Mouse (Mus musculus) right cerebral cortex, postnatal 10 days (tissue): ENCODE measurements around the gene E2f3.
A peak's percentile ranks its signal among the peaks of the same experiment; 100 is the strongest.

Experiments
- DNase-seq, 2 experiments: peaks; one replicate each; pipeline ENCODE4 v3.0.0; 2021; ENCODE audit warnings: low spot score in 2 of 2

E2f3 gene

DNA sequence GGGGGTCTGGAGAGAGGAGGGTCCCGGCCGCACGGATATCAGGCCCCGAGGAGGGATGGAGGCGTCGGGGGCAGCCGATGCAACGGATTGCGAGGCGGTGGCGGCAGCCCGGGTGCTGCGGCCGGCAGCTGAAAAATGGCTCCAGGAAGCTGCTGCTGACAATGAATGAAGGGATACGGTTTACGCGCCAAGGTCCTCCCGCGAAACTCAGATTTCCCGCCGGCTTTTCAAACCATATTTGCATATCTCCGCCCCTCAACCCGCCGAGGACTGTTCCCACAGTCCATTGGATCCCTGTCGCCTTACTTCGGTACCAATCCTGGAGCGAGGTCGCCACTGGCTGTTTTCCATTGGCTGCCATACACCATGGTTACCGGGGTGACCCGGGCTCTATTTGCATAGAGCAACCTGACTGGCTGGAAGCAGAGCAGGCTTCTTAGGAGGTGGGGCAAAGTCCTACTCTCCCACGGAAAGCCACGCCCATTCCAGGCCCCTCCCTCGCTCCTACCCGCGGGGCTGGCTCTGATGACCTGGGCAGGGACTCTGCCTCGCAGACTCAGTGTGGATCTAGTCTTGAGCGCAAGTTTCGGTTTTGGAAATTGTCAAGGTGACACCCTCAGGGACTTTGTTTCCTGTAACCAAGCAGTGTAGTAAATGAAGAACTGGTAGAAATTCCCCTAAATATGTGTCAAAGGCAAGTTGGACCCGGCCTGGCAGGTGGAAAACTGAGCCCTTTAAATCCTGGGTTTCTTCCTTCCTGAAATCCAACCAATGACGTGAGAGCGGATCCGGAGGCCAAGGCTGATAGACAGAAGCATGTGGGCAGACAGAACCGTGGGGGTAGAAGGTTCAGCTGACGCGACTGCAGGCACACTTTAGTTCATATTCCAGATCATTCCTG, at the start of gene E2f3:
TSS of gene E2f3 (minus strand) at position 209 of the 901 bp plus-strand sequence.
- DNase-seq = peak; percentile 99 to 100

DNA sequence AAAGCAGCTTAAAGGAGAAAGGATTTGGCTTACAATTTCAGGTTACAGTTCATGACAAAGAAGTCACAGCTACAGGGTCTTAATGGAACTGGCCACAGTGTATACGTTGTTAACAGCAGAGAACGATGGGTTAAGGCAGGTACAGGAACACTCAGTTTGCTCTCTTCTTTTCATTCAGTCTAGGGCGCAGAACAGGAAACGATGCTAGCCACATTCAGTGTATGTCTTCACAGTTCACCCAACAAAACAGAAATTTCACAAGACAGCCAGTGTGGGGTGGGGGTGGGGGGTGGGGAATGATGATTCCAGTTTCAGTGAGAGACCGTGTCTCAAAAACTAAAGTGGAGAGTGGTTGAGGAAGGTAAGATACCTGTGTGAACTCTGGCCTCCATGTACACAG, 48.7 kb upstream of the E2f3 start:
- DNase-seq = no peak

DNA sequence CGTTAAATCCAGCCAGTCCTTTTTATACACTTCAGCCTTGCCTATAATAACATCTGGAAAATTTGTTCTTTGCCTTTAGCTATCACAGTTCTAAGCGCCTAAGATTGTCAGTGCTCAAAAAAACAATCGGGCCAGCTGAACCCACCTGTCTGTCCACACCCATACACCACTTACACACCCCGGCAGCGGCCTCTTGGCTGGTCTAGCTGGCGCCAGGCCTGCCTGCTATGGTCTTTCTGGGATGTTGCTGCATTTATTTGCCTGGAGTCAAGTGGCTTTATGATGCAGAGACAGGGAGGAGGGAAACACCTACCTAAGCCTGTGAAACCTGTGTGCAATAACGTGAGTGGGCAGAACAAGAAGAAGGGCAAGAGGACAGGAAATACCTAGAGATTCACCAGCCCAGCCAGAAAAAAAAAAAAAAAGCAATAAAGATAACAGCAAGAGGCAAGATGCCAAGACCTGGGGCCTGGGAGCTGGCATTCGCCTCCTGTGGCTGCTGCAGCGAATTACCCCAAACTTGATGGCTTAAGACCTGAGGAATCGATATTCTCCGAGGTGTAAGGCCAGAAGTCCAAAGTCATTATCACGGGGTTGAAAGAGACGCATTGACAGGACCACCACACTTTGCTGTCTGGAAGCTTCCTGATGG, 45.9 kb upstream of the E2f3 start:
- DNase-seq = no peak

DNA sequence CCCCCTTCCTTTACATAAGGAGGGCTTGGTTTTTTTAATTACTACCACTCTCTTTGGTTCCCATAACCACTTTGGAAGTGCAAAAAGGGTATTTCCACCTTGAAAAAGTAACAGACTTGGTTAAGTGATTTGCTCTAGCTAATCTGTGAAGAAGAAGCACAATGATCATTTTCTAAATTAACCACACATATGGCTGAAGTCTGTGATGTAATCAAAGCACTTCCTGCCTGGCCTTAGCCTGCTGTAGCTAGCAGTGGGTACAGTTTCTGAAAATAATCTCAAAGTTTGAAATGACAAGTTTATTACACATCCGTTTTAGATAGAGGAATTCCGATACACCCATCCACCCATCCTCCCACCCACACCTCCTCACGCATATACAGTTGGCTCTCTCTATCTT, 42.0 kb upstream of the E2f3 start:
- no peak for DNase-seq

DNA sequence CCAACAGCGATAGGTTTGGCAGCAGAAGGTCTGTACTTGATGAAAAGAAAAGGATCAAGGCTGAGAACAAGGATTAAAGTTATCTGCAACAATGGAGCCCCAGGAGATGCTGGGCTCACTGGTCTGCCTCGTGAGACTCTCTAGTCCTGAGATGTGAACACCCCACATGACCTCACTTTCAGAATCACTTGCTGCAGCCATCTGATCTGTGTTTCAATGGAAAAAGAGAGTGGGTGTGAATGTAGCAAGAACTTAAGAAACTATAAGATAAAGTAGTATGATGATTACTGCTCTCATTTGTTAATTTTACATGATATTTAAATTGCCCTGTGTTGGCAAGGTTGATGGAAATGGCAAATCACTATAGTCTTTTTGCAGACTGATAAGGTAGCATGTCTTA, 36.6 kb upstream of the E2f3 start:
- DNase-seq = no peak

DNA sequence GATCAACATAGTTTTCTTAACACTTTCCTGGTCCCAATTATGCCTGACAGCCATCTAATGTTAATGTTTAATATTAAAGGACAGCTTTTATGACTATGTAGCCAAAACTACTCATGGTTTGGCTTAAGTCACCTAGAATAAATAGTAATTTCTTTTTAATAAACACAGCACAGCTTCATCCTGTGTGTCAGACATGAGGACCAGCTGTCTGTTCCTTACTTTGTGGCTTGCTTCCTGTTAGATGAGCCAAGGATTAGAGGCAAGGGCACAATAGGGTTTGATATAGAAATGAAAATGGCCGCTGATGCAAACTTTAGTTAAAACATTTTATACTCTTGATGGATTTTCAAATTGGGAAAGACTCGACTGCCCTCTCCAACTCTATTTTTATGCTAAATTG, 32.7 kb upstream of the E2f3 start:
- no peak for DNase-seq

DNA sequence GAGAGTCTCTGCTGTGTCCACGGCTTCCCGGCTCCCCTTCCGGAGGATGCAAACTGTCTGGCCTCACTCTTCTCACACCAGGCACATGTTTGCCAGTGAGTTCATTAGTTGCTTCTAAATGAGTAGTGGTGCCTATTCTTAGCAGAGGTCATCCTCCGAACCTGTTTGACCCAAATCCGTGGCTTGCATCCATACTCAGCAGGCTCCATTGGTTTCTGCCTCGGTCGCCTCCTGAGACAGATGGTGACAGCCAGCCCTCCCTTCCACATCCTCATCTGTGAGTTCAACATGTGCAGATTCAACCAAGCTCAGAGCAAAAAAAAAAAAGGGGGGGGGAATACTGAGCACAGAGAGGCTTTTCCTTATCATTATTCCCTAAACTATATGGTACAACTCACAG, 31.7 kb upstream of the E2f3 start:
- no peak for DNase-seq

DNA sequence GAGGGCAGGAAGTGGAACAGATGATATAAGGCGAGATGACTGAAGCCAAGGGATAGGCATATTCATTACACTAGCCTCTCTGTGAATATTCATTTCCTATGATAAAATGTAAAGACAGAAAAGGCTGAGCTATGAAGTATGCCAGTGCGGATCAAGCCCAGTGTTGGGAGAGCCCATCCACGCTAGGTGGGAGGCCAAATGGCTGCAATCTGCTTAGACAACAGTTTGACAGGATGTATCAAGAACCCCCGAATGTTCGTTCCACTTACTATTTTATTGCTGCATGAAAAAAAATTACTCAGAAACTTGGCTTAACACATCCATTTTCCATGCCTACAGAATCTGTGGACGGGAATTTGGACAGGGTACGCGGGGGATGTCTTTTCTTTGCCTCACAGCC, 28.7 kb upstream of the E2f3 start:
- DNase-seq = peak in 1 of 2 experiments; percentile 50

DNA sequence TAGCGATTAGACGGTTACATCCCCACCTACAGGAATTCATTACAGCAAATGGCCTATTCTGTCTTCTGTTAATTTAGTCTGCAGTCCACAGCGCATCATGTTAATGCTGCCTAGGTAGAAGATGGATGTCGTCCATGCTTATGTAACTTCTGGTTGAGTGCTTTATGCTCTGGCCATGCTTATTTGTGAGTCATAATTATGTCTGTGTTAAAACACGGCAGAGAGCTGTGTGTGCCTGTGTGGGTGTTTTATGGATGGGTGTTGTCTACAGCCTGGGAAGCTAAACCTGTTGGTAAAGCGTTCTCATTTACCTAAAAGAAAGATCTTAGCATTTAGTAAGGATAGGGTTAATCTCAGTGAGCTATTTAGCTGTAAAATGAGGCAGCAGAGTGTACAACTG, 26.4 kb upstream of the E2f3 start:
- no peak for DNase-seq

DNA sequence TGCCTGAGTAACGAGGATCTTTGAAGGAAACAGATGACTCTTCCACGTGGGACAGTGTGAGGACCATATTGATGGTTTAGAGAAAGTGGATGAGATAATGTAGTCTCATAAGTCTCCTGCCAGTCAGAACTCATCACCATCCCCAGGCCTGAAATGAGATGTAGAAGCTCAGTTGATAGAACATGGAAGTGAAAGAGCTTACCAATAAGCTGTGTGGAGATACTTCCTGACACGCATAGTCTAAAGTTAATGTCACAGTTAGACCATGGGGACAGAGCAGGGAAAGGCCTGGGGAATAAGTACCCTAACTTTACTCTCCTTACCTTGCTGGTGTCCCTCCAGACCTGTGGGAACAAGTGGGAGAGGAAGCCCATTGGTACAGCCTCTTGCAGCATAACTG, 22.9 kb upstream of the E2f3 start:
- no peak for DNase-seq

DNA sequence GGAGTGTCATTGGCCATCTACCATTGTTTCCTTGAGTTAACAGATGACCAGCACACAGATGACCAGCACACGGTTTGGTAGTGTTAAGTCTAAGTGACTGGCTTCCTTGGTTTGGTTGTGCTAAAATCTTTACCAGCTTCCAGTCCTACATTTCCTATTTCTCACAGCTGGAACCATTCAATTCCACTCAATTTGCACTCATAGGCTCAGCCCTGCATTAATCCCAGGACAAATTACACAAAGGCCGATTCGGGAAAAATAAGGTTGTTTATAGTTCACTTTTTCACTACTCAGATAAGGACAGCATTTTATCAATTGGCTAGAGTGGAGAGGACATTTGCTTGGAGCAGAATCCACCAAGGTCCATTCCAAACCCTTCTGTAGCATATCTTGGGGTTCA, 19.6 kb upstream of the E2f3 start:
- DNase-seq = no peak

DNA sequence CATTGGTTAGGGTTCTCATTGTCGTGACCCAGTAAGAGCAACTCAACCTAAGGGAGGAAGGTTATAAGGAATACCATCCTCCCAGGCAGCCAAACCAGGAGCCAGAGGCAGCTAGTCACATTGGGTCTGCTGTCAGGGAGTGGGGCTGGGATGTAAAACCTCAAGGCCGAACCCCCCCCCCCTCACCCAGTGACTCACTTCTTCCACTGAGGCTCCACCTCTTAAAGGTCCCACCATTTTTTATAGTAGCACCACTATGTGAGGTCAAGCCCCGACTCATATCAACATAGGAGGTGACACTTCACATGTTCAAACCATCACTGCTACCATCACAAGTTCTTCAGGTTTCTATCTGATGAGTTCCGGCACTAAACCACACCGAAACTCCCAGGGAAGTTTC, 19.0 kb upstream of the E2f3 start:
- no peak for DNase-seq

DNA sequence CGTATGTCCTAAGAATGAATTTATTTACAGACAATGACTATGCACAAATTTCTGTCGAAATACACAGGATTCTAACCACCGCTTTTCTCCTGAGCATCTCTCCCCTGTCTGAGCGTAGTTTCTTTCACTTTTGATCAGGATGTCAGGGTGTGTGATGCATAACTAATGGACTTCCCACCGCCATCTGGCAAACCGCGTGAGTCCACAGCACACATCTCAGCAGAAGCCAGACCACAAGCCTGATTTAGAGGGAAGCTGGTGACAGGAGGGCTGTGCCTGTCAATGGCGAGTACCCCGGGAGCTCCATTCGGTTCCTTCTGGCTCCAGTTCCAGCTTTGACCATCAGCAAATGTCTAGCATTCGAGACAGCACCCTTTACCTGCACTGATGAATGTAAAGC, 17.3 kb upstream of the E2f3 start:
- peak; percentile 30 to 39 for DNase-seq

DNA sequence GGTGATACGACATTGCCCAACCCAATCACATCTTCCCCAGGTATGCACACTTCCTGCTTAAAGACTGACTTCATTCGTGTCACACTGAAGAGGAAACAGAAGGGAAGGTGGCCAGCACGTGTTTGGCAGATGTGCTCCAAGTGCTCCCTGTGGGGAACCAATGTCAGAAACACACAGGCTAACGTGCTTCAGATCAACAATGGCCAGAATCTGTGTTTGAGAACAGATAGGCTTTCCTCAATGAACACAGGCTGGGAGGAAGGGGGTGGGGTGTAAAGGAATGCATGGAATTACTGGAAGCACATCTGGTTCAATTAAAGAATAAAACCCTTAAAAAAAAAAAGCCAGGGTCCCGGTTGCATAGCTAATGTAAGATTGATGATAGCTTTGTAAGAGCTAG, 15.2 kb upstream of the E2f3 start:
- no peak for DNase-seq

DNA sequence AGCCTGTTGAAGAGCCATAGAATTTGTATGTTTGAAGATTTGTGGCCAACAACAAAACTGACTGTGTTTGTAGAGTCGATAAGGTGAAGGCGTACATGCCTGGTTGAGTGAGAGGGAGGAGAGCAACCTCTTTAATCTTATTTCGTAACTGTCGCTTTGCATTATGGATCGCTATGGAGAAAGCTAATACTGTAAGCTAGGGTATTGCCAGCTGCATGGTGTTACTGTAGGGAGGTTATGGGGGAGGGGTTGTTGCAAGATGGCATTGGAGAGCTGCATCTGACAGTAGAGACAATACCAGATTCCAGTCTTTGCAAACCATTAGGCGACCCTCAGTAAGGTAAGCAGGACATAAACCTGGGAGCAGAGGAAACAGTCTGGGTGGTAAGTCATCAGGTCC, 2.1 kb upstream of the E2f3 start:
- DNase-seq = no peak

DNA sequence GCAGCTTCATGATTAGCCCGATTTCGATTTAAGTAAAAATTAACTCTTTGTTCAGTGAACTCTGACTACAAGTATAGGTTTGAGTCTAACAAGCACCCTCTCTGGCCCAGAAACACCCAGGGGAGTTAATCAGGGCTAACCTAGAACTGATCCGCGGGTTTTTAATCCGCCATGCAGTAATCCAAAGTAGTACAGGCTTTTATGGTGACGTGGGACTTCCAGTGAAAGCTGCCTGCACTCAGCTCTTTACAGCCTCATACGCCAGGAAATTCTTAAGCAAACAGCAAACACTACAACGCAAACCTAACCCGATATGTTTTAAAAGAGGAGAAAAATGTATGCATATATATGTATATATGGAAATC, 875 bp upstream of the E2f3 start:
- peak in 1 of 2 experiments; percentile 30 for DNase-seq

DNA sequence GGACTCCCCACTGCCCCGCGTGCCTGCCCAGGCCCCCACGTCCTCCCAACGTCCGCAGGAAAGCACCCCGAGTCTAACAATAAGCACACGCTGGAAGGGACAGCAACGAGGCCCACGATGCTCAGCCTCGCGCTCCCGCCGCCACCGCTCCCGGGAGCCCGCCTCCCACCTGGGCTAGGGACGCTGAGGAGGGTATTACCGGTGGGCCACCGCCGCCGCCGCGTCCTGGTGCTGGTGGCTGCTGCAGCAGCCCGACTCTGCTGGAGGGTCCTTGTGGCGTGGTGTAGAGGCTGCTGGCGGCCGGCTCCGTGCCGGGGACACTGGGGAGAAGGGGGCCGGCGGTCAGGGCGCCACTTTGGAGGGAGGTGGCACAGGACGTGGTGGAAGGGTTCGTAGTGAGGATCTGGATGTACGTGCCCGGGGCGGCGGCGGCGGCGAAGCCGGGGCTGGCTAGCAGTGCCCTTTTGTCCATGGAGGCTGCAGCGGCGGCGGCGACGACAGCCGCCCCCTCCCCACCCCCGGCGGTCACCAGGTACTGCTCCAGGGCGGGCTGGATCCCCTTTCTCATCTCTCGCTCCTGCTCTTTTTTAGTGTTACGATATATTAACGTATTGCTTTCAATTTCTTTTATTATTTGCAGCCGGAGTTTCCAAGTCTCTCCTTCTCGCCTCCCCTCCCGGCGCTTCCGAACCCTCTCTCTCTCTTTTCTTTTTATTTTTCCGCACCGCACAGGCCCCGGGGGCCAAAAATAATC, 585 bp downstream of the E2f3 start:
- DNase-seq = peak; percentile 54 to 57

DNA sequence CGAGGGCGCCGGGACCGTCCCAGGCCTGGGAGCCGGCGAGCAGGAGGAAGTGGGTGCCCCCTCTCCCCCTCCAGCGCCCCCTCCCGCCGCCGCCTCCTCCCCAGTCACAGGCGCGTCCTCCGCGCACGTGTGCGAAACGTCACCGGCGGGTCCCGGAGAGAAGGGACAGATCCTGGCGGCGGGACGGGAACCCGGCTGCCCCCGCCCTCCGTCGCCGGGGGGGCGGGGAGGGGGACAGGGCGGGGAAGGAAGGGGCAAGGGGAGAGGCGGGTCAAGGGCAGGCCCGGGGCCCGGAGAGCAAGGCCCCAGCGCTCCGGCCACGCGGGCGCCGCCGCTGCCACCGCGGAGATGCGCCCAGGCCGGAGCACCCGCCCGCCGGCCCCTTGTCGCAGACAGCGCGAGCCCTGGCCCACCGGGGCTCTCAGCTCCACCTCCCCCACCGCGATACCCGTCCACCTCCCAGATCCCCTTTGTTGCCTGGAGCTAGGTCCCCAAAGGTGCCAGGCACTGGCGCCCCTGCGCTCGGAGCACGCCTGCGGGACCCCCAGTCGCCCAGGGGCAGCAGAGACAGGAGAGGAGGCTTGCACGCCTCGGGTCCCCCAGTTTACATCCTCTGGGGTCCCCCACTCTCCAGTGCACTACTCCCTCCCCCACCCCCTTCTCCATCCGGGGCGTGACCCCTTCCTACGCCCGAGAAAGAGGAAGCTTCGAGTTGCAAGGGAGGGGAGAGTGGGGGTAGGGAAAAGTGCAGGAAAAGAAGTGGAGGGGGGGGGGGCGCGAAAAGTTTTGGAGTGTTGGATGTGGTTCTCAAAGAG, 1.4 kb downstream of the E2f3 start:
- peak; percentile 88 to 90 for DNase-seq

DNA sequence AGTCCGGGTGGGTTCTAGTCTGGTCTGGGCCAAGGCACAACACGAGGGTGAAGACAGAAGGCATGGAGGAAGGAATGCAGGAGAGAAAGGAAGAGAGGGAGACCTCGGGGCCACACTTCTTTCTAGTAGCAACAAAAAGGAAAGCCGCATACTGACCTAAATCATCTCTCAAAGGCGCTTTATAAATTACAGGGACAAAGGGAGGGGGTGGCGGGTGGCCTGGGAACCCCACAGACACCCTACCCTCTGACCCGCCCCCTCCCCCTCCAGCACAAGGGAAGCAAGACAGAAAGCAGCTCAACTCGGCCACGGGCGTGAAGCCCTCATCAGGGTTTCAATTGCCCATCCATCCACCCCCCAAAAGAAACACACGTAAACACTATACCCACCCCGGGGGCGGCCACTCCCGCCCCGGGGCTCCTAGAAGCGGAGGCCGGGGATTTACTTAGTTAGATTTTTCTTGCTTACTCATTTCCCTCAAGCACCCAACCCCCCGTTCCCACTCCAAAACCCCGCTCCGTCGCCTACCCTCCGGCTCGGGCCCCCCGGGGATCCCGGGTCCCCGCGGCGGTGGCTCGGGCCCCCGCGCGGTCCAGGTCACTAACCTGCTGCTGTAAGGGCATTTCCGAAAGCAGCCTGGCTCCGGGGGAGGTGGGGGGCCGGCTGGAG, 2.2 kb downstream of the E2f3 start:
- peak; percentile 49 to 52 for DNase-seq

DNA sequence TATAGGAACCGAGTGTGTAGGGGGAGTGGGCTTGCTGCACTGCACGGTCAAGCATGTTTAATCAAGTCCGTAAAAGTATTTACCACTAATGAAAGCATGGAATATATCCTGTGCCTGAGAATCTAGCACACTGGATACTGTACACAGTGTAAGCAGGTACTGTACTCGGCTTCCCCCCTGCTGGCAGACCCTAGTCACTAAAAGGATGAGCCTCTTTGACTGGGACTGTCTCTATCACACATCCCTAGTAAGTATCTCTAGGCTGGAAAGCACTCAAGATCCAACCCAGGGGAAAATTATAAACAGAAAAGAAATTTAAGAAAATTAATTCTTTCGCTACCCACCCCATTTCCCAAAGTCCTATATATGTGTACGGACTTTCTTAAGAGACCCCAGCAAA, 2.8 kb downstream of the E2f3 start:
- DNase-seq = peak; percentile 56 to 64

DNA sequence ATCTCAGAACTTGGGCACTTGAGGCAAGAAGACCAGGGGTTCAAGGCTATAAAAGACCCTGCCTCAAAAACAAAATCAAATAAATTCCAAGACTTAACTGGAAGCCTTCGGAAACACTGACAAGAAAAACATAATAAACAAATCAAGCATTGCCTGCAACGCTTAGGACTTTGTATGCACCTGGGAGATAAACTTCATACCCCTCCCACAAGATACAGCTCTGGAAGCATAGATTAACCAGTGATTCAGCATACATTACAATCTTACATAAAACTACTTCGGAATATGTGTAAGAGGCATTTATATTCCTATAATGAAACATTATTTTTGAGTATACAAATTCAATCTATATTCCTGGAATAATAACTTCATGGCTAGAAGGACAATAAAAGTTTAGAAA, 3.5 kb downstream of the E2f3 start:
- DNase-seq = no peak
